Mouse (Mus musculus) spleen, adult 2 months (tissue): ENCODE measurements around the gene Dusp11.
A peak's percentile ranks its signal among the peaks of the same experiment; 100 is the strongest.

Source experiments
- CTCF ChIP-seq: fragments of 200-500 bp; IDR thresholded peaks from 2 replicates; pipeline ENCODE4 v1.5.1; 2011; ENCODE audit warnings: mild to moderate bottlenecking, inconsistent platforms; ENCODE audit not compliant: insufficient read depth, insufficient read length, insufficient replicate concordance; ENCODE audit errors: extremely low read depth
- POLR2A ChIP-seq: fragments of 200-500 bp; IDR thresholded peaks from 2 replicates; pipeline ENCODE4 v1.6.1; 2011; ENCODE audit warnings: low read depth, low read length, inconsistent platforms

- TF ChIP-seq POLR2A (no peak), CTCF (peak; percentile 19; the same call in 1 of the 2 replicates)
These were observed 42.0 kb upstream of the Dusp11 start for GRCm38 (mm10) chr6:86003405-86003925.
